Mouse (Mus musculus) CH12.LX (cell line): Measurements from ENCODE around the gene Dnlz. TPM values are rescaled to one million over a fixed set of nuclear protein-coding genes. Genes with fewer than 3 reads are reported as not detected.

ENCODE experiments used
- DNase-seq: peaks from one replicate; pipeline ENCODE4 v3.0.0-alpha.2; 2013; ENCODE audit errors: extremely low read depth
- H3K27ac ChIP-seq: 2 replicates; pipeline ENCODE4 v1.5.1; 2012; ENCODE audit warnings: low read depth, mild to moderate bottlenecking, control low read depth, moderate library complexity; ENCODE audit not compliant: insufficient read depth
- H3K27me3 ChIP-seq: replicated peaks from 2 replicates; pipeline ENCODE3; 2012; ENCODE audit warnings: inconsistent platforms
- H3K36me3 ChIP-seq, 2 experiments: replicated peaks in 1 of 2; 2 replicates each; pipeline versions ENCODE3 to v1.6.1; 2012; ENCODE audit warnings: inconsistent platforms in 1 of 2, low read length in 1 of 2, mild to moderate bottlenecking in 1 of 2, mixed read lengths in 1 of 2, moderate library complexity in 1 of 2; ENCODE audit not compliant: control insufficient read depth in 1 of 2, insufficient read depth in 1 of 2
- H3K4me1 ChIP-seq, 2 experiments: 2 replicates each; pipeline ENCODE4 v1.6.1; 2012; ENCODE audit warnings: inconsistent platforms in 1 of 2, moderate library complexity in 1 of 2; ENCODE audit not compliant: insufficient read depth in 2 of 2, control insufficient read depth in 1 of 2
- H3K4me2 ChIP-seq: 2 replicates; pipeline ENCODE4 v1.6.1; 2012; ENCODE audit warnings: low read depth, mild to moderate bottlenecking, control low read depth; ENCODE audit not compliant: poor library complexity, insufficient read depth, severe bottlenecking
- H3K4me3 ChIP-seq, 3 experiments: fragments of 150-350 bp in 1 of 3; sonication (generic) in 1 of 3; replicated peaks in 1 of 3; 2 replicates each; pipeline versions ENCODE3 to v1.5.1; 2011 to 2012; ENCODE audit warnings: low read depth in 2 of 3, low read length in 2 of 3, mild to moderate bottlenecking in 2 of 3, moderate library complexity in 2 of 3, control low read depth in 1 of 3, improper control_type of control experiment in 1 of 3, inconsistent platforms in 1 of 3, mixed read lengths in 1 of 3; ENCODE audit not compliant: poor library complexity in 1 of 3
- H3K79me2 ChIP-seq: replicated peaks from 2 replicates; pipeline ENCODE4 v1.6.1; 2012; ENCODE audit warnings: mild to moderate bottlenecking, moderate library complexity; ENCODE audit not compliant: control insufficient read depth, poor library complexity, insufficient read depth, severe bottlenecking; ENCODE audit errors: extremely low read depth
- H3K9ac ChIP-seq: 2 replicates; pipeline ENCODE4 v1.6.1; 2012; ENCODE audit warnings: low read depth, mild to moderate bottlenecking, control low read depth, moderate library complexity; ENCODE audit not compliant: insufficient read depth
- H3K9me3 ChIP-seq: replicated peaks from 2 replicates; pipeline ENCODE3; 2012; ENCODE audit warnings: low read length, inconsistent platforms, mixed read lengths
- CHD1 ChIP-seq: IDR thresholded peaks from 2 replicates; pipeline ENCODE4 v1.6.1; 2012; ENCODE audit warnings: low read depth, low read length, improper control_type of control experiment, inconsistent platforms
- CHD2 ChIP-seq: IDR thresholded peaks from 2 replicates; pipeline ENCODE4 v1.6.1; 2011; ENCODE audit warnings: low read length, improper control_type of control experiment
- CTCF ChIP-seq, 2 experiments: IDR thresholded peaks in 1 of 2; conservative IDR thresholded peaks in 1 of 2; 2 replicates each; pipeline ENCODE4 v1.5.1; 2011 to 2012; ENCODE audit warnings: low read depth in 2 of 2, low read length in 2 of 2, improper control_type of control experiment in 1 of 2, inconsistent platforms in 1 of 2, mild to moderate bottlenecking in 1 of 2, moderate library complexity in 1 of 2
- E2F4 ChIP-seq: IDR thresholded peaks from 2 replicates; pipeline ENCODE4 v1.6.1; 2011; ENCODE audit warnings: low read depth, low read length, improper control_type of control experiment; ENCODE audit not compliant: insufficient replicate concordance
- EP300 ChIP-seq: IDR thresholded peaks from 2 replicates; pipeline ENCODE4 v1.6.1; 2011; ENCODE audit warnings: low read length, improper control_type of control experiment
- HCFC1 ChIP-seq: IDR thresholded peaks from 2 replicates; pipeline ENCODE4 v1.6.1; 2012; ENCODE audit warnings: low read depth, mild to moderate bottlenecking, inconsistent platforms, low read length, improper control_type of control experiment
- JUN ChIP-seq: IDR thresholded peaks from 2 replicates; pipeline ENCODE4 v1.6.1; 2011; ENCODE audit warnings: low read depth, mild to moderate bottlenecking, low read length, improper control_type of control experiment, moderate library complexity; ENCODE audit not compliant: insufficient read depth
- MAFK ChIP-seq: IDR thresholded peaks from 2 replicates; pipeline ENCODE4 v1.6.1; 2011; ENCODE audit warnings: low read length, improper control_type of control experiment; ENCODE audit not compliant: insufficient replicate concordance
- MAX ChIP-seq: IDR thresholded peaks from 2 replicates; pipeline ENCODE4 v1.6.1; 2011; ENCODE audit warnings: low read length, improper control_type of control experiment
- MEF2A ChIP-seq: IDR thresholded peaks from 2 replicates; pipeline ENCODE4 v1.6.1; 2014; ENCODE audit warnings: low read depth, mild to moderate bottlenecking, inconsistent platforms, low read length, improper control_type of control experiment, borderline replicate concordance
- MYC ChIP-seq: IDR thresholded peaks from 2 replicates; pipeline ENCODE4 v1.6.1; 2011; ENCODE audit warnings: low read depth, mild to moderate bottlenecking, improper control_type of control experiment, low read length
- NRF1 ChIP-seq: IDR thresholded peaks from 2 replicates; pipeline ENCODE4 v1.6.1; 2014; ENCODE audit warnings: low read depth, mild to moderate bottlenecking, inconsistent platforms, low read length, improper control_type of control experiment, moderate library complexity
- PAX5 ChIP-seq: IDR thresholded peaks from 2 replicates; pipeline ENCODE4 v1.6.1; 2012; ENCODE audit warnings: low read length, inconsistent platforms, mixed read lengths
- POLR2A ChIP-seq: IDR thresholded peaks from 2 replicates; pipeline ENCODE4 v1.6.1; 2011; ENCODE audit warnings: low read depth, mild to moderate bottlenecking, improper control_type of control experiment, low read length
- POLR2AphosphoS2 ChIP-seq: IDR thresholded peaks from 2 replicates; pipeline ENCODE4 v1.6.1; 2011; ENCODE audit warnings: low read depth, low read length, improper control_type of control experiment
- RAD21 ChIP-seq: IDR thresholded peaks from 2 replicates; pipeline ENCODE4 v1.6.1; 2011; ENCODE audit warnings: low read depth, mild to moderate bottlenecking, low read length, improper control_type of control experiment, moderate library complexity
- TCF12 ChIP-seq: IDR thresholded peaks from 2 replicates; pipeline ENCODE4 v1.6.1; 2014; ENCODE audit warnings: low read depth, mild to moderate bottlenecking, inconsistent platforms, low read length, improper control_type of control experiment
- UBTF ChIP-seq: IDR thresholded peaks from 2 replicates; pipeline ENCODE4 v1.6.1; 2012; ENCODE audit warnings: low read depth, mild to moderate bottlenecking, inconsistent platforms, low read length, improper control_type of control experiment, moderate library complexity
- USF1 ChIP-seq: IDR thresholded peaks from 2 replicates; pipeline ENCODE4 v1.6.1; 2014; ENCODE audit warnings: low read depth, mild to moderate bottlenecking, inconsistent platforms, low read length, improper control_type of control experiment
- USF2 ChIP-seq: conservative IDR thresholded peaks from 2 replicates; pipeline ENCODE4 v1.6.1; 2011; ENCODE audit warnings: low read depth, low read length, improper control_type of control experiment
- ZKSCAN1 ChIP-seq: IDR thresholded peaks from 2 replicates; pipeline ENCODE4 v1.6.1; 2012; ENCODE audit warnings: low read depth, inconsistent platforms, low read length, improper control_type of control experiment, borderline replicate concordance
- ZNF384 ChIP-seq: IDR thresholded peaks from 2 replicates; pipeline ENCODE4 v1.6.1; 2012; ENCODE audit warnings: low read depth, low read length, improper control_type of control experiment, inconsistent platforms
- dilution Hi-C: fragments of 300-500 bp; cut with MboI; formaldehyde crosslinking; loops from 2 replicates; pipeline ENCODE4 v1.14.3; 2020; ENCODE audit warnings: low sequenced_read_pairs; ENCODE audit not compliant: extremely low pct_unique_long_range_greater_than_20kb, extremely low pct_ligation_motif_present
- in situ Hi-C: fragments of 300-500 bp; cut with MboI; formaldehyde crosslinking; loops from 3 replicates; pipeline ENCODE4 v1.14.3; 2019; ENCODE audit warnings: low sequenced_read_pairs, low pct_ligation_motif_present, low pct_unique_long_range_greater_than_20kb, mixed read lengths
- polyA plus RNA-seq: library from polyadenylated mRNA; unstranded; fragments of >175 nt; gene quantifications from 2 replicates; pipeline ENCODE4 v1.2.1, GENCODE M21; 2012; ENCODE audit warnings: low read depth; ENCODE audit not compliant: insufficient read length
- total RNA-seq, 2 experiments: library from RNA; depleted of rRNA; stranded (reverse); fragments of 300-350 nt in 1 of 2; fragments of >200 nt in 1 of 2; gene quantifications; 2 replicates each; pipeline ENCODE4 v1.2.3; 2012 to 2014

The Dnlz gene
- total and polyA plus RNA-seq, 3 experiments = 15.1 to 17.8 (median 17.1) TPM

GRCm38 (mm10) chr2:26356231-26356630 lies 4.3 kb upstream of the Dnlz start:
- no peak for TF ChIP-seq CHD1
- no peak for TF ChIP-seq MEF2A
- TF ChIP-seq CHD2 = no peak
- no peak for TF ChIP-seq HCFC1
- TF ChIP-seq MAX = no peak
- TF ChIP-seq NRF1 = no peak
- TF ChIP-seq MAFK = no peak
- TF ChIP-seq EP300 = no peak
- TF ChIP-seq ZKSCAN1 = no peak
- TF ChIP-seq POLR2AphosphoS2 = no peak
- no peak for TF ChIP-seq USF2
- no peak for TF ChIP-seq POLR2A
- TF ChIP-seq CTCF (conservative IDR thresholded peaks at IDR 0.05 in 1 of 2, IDR thresholded peaks at IDR 0.05 in 1 of 2; ENCODE audit: low read depth in 2 of 2, low read length in 2 of 2) = no peak
- no peak for TF ChIP-seq UBTF
- TF ChIP-seq ZNF384 = no peak
- no peak for TF ChIP-seq PAX5
- no peak for TF ChIP-seq MYC
- TF ChIP-seq E2F4 = no peak
- dilution Hi-C loops (no loop called here), in situ Hi-C loops (no loop called here)
- H3K9ac ChIP-seq = no peak overlapping the region
- no peak overlapping the region for H3K27ac ChIP-seq
- H3K36me3 ChIP-seq = peaks cover 0 to 46% of the 10 kb centered on the region in 2 experiments
- H3K27me3 ChIP-seq = no peaks in the 10 kb centered on the region
- peaks cover 4 to 7% of the 10 kb centered on the region in 2 experiments for H3K4me1 ChIP-seq
- no peaks in the 10 kb centered on the region for H3K79me2 ChIP-seq
- H3K4me2 ChIP-seq = no peak overlapping the region
- H3K9me3 ChIP-seq = no peaks in the 10 kb centered on the region
- no peak for DNase-seq
- no peak overlapping the region for H3K4me3 ChIP-seq

GRCm38 (mm10) chr2:26354401-26354800 lies 2.5 kb upstream of the Dnlz start:
- Histone ChIP-seq H3K4me3 (no peak overlapping the region), H3K27ac (no peak overlapping the region), H3K36me3 (peaks cover 9 to 43% of the 10 kb centered on the region in 2 experiments), H3K9ac (no peak overlapping the region), H3K79me2 (no peaks in the 10 kb centered on the region), H3K4me1 (peaks cover 10 to 19% of the 10 kb centered on the region in 2 experiments), H3K27me3 (no peaks in the 10 kb centered on the region), H3K9me3 (no peaks in the 10 kb centered on the region), H3K4me2 (no peak overlapping the region)
- TF ChIP-seq JUN (no peak), RAD21 (no peak), TCF12 (no peak), NRF1 (no peak), USF1 (no peak)
- dilution Hi-C loops = no loop called here
- in situ Hi-C loops = loop anchor here (5.0 kb wide), 1 partner anchor 53 kb away; the partner anchor contains the start of gene Inpp5e
- DNase-seq = no peak
